Mouse (Mus musculus) telencephalon, adult 2 months (tissue): ENCODE measurements around the gene Rmnd5a.

Source experiments
- DNase-seq: peaks from one replicate; pipeline ENCODE4 v3.0.0-alpha.2; 2011; ENCODE audit warnings: low read depth, low spot score

The Rmnd5a gene

DNA sequence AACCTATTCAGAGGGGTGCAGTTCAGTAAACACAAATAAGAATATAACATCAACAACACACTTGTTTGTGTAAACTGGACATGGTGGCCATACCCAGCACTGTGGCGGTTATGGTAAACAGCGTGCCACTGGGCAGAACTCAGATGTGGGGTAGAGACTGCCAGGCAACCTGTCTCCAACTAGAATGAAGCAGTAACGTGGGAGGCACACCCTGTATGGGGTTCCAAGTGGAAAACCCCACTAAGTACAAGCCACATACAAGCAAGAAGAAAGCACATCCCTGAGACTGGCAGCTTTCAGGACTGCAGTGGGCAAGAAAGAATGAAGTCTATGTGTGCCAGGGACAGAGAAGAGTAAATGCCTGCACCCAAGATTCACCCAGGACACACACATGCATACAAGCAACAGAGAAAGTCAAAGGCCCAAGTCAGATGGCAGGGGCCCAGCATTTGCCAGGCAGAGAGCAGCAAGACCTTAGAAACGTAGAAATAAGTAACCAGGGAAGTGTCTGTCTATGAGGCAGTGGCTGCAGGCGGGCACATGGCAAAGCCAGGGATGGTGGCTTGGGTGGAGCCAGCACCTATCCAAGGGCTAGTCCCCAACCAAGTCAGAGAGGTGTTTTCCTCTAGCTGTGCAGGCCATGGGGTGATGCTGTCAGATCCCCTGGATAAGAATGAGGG, 68.3 kb downstream of the Rmnd5a start:
- DNase-seq, result no peak

DNA sequence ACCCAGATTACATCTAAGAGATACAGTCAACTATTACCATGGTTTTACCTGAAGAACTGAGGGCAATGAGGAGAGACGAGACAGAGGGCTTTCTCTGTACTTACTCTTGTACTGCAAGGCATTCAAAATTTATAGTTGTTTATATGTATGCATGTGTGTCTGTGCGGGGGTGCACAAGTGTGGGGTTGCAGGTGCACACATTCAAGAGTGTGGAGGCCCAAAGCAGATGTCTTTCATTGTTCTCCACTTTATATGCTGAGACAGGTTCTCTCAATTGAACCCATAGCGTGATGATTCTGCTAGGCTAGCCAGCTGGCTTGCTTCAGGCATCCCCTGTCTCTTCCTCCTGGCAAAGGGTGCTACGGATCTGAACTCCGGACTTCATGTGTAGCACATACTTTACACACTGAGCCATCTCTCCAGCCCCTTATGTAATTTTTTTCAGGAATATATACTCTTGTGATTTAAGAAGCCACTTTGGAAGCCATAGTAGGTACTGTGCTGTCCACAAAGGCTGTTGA, 69.3 kb downstream of the Rmnd5a start:
- DNase-seq, result no peak

DNA sequence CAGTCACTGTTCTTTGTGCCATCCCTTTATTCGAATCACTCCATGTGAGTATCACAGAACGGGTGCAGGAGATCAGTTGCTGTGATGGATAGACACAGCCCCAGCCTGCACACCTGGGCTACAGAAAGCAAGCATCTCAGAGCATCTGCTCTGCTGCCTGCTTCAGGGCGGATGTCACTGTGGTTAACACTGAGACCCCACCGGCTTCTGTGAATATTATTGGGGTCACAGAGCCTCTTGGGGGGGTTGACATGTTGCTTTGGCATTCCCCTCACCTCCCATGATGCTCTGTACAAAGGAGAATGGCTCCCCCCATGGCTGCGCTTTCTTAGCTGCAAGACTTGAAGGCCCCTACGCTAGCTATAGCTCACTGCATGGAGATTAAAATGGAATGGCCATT, 71.0 kb downstream of the Rmnd5a start:
- no peak for DNase-seq

DNA sequence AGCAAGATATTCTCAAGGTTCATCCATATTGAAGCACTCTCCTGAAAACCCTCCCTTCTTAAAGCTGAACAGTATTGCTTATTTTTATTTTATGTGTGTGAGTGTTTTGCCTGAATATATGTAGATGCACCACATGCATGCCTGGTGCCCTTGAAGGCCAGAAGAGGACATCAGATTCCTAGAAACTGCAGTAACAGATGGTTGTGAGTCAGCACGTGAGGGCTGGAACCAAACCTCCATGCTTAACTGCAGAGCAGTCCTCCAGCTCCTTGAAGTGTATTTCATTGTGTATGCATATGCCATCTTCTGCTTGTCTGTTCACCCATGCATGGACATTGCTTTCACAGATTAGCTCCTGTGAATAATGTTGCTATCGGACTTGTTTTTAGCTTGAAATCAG, 76.4 kb downstream of the Rmnd5a start:
- no peak for DNase-seq

DNA sequence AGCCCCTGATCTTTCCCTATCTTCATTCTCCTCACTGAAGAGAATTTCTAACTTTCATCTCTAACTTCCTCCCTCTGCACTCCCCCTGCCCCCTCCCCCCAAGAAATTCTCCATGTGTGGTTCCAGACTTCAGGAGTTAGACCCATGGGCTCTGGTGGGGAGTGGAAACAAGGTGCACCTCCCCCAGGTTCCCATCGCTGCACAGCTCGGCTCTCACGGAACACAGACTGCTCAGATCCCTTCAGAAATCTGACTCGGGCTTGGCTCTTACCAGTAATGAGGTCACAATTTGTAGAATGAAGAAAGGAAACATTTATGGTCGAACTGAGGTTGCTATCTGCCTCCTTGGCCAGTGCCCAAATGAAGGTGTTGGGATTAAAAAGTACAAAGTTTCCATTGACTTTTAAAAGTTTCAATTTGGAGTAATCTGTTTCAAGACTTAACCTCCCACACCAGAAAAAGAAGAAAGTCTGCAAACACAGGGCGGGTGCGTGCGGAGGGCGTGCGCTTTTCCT, 79.2 kb downstream of the Rmnd5a start:
- DNase-seq, result no peak

DNA sequence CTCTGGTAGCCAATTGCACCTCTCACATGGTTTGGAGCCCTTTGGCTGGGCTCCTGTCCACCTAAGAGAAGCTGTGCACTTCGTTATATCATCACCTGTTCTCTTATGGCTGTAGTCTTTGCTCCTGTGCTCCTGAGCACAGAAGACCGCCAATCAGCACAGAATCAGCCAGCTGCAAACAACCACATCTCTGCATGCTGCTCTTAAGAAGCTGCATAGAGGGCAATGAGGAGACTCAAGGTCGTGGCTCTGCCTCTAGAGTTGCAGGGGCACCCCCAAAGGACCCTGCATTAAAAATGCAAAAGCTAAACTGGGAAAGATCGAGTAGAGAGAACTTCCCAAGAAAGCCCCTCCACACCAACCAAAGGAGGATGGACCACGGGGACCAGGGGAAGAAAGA, 79.7 kb downstream of the Rmnd5a start:
- DNase-seq, result no peak

DNA sequence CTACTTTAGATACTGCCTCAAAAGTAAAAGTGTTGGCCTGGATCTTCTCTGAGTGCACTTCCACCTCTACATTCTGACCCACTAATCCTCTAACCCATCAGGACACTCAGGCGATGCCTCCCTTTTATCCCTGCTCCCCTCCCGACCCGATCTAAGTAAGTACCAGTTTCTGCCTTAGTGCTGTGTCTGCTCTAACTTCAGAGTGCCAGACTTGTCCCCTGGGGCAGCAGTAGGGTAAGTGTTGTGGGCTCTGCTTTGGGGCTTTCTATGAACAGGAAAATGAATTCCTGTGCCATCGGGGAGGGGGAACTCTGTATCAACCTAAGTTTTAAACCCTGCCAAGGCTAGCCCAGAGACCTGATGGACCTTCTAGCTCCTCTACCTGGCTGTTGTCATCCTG, 80.2 kb downstream of the Rmnd5a start:
- DNase-seq, result no peak

DNA sequence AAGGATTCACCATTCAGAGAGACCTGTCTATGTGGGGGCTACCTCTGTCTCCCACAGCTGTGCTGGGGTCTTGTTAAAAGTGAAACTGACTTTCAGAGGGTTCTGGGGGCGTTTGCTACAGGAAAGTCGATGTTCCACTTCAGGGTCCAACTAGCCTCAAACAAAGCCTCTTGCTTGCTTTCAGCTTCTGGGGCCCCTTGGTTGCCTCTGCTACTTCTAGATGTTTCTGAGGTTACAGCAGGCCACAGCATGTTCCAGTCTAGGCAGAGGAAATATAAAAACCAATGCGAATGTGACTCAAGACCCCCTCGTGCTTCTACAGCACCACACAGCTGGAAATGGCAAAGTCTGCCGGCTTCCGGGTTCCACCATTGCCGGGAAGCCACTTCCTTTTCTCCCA, 82.9 kb downstream of the Rmnd5a start:
- no peak for DNase-seq

DNA sequence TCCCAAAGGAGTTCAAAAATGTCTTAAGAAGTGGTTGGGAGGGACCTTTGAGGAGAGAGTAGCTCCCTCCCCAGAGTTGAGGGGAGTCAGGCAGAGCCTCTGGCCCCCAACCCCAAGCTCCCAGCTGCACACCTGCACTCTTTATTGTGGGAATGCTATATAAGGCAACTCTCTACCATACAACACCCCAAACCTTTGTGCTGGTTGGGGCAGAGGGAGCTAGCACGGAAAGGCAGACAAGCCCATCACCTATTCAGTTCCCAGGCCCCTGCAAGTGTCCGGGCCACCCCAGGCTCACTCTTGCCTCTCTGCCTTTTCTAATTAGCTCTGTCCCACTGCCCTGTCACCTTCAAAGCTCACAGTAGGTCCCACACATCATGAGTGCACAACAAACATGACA, 86.7 kb downstream of the Rmnd5a start:
- DNase-seq, result no peak

DNA sequence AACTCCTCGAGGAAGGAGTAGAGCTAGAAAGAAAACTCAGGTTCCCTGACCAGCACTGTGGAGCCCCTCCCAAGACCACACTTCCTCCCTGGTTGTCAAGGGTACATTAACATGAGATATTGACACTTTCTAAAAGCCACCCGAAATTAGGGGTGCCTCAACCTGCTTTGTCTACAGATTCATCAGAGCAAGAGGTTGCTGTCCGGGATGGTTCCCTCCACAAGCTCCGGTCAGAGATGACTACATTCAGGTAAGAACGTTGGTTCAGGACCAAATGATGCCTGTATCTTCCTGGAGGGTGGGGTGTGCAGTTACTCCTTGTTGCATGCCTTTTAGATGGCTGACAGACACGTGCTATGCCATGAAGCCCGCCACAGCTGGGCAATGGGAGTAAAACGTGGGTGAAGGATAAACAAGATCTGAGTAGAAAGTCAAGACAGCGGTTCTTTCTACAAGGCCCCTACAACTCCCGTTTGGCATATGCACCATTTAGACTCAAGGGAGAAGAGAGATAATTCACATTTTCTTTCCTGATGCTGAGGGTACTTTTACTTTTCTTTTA, 87.5 kb downstream of the Rmnd5a start:
- DNase-seq, result no peak

DNA sequence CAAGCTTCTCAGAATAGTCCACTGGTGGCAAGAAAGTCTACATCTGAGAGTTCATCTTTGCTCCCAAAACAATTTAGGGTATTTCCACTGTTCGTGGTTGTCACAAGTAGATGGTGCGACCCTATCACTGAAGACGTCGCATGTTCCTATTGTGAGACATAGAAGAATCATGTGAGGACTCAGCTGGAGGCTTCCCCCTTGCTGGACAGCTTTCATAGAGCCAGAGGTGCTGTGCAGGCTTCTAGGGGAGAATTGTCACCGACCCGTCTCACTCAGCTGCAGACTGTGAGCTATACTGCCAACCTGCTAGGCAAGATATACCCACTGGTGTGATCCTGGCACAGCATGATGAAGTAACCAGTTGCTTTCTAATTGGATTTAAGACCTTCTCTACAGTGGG, 88.2 kb downstream of the Rmnd5a start:
- DNase-seq, result no peak

DNA sequence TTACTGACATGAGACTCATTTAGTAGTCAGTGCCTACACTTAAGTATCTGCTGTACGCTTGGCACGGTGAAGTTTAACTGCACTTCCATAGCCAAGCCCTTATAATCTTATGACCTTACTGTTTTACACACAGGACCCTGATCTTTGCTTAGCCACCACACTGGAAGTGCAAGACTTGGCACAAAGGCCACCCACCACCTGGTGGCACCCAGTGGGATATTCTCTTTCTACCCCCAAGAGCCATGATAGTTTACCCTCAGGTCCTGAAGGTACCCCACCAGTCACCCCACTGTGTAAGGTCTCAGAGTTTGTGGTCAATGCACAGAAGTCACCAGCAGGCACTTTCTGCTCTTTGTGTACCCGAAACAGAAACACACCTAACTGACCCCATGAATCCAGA, 89.2 kb downstream of the Rmnd5a start:
- no peak for DNase-seq

DNA sequence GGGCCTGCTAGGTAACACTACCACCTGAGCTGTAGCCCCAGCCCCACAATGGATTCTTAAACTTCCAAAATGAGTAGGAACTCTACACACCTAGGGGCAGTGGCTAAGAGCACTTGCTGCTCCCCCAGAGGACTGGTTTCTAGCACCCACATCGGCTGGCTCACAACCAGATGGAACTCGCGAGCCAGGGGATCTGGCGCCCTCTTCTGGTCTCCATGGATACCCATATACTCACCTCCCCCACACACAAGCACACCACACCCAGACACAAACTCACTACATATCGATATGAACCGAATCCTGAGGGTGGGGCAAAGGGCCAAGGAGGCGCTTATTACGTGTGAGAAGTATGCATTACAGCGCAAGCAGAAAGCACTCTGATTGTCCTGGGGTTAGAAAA, 92.4 kb downstream of the Rmnd5a start:
- no peak for DNase-seq

DNA sequence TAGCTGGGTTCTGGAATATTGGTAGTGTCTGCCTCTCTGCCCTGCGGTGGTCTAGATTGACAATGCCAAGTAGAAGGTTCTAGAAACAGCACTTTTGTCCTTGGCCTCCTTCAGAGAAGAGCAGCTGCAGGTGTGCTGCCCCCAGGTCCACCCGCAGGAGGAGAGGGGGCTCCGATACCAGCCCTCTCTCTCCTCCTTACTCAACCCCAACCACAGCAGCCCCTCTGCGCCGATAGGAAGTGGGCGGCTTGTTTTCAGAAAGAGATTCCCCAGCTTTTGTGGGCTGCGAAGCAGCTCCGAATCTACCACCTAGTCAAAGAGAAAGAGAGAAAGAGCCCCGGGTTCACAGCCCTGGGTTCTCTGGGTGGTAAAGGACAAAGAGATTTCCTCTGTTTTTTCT, 99.3 kb downstream of the Rmnd5a start:
- no peak for DNase-seq

DNA sequence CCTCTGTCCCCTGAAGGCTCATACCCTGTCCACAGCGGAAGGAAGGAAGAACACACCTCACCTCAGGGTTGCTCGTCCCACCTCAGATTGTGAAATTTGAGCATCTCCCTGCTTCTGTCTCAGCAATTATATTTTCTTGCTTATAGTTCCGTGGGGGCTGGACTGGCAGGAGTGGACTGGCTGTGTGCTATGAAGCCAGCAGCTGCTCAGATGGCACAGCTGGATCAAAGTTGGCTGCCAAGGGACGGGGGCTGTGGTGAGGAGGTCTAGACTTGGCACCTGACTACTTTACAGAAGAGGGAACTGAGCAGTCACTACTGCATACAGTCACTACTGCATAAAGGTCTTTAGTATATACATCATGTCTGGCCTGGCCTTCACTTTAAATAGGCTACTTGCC, 101.1 kb downstream of the Rmnd5a start:
- DNase-seq, result no peak

DNA sequence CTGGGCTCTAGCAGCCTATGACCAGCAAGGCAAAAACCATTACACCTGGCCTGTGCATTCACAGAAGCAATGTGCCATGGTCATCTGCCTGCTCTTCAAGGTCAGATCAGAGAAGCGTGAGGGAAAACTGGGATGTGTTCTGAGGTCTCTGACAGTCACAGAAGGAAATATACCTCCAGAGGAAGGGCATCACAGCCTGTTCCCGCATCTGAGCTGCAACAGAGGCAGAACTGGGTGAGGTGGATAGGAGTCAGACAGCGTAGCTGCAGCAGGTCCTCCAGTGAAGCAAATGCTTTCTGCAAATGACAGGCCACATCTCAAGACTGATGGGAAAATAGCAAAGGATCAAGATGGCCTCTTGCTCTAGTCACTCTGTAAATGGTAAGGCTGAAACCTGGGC, 101.5 kb downstream of the Rmnd5a start:
- DNase-seq, result no peak
